Mouse (Mus musculus) lung, adult 2 months (tissue): ENCODE data around the gene Stk38l.

Experiments
- CTCF ChIP-seq: fragments of 200-500 bp; IDR thresholded peaks from 2 replicates; pipeline ENCODE4 v1.5.1; 2011; ENCODE audit warnings: mild to moderate bottlenecking, low read length, control low read depth; ENCODE audit not compliant: insufficient read depth
- POLR2A ChIP-seq: fragments of 200-500 bp; IDR thresholded peaks from 2 replicates; pipeline ENCODE4 v1.6.1; 2011; ENCODE audit warnings: low read depth, mild to moderate bottlenecking, control low read depth, low read length, borderline replicate concordance; ENCODE audit errors: extremely low read depth

- TF ChIP-seq CTCF (no peak), POLR2A (no peak)
Measured at GRCm38 (mm10) chr6:146745180-146745579, 20.4 kb downstream of the Stk38l start.
